In genomic region chr6:65347736-65348135, GRCm38 (mm10) we compare ENCODE assay signal across 21 mouse cellular contexts. TPM values are rescaled to one million over a fixed set of nuclear protein-coding genes. Genes with fewer than 3 reads are reported as not detected.
DNase-seq lines count a peak whose midpoint lies in the region; ATAC-seq and TF ChIP-seq lines count a peak whose summit lies in the region.
"Had no signal": no experiment of that assay in that cellular context is flagged by ENCODE, and none has a peak within 500 bp of the region (broad histone marks: within the 10 kb centered on the region; RNA-seq: fewer than 3 reads in every experiment).

No protein-coding gene starts in this region.

- ATAC-seq in hindbrain, embryonic 14.5 days (ENCODE audit: low FRiP score), result no peak
- no peak for ATAC-seq in hindbrain, embryonic 11.5 days (ENCODE audit: low FRiP score)
- ATAC-seq in lung, embryonic 14.5 days (ENCODE audit: insufficient read depth), result no peak
- ATAC-seq: forebrain, postnatal 0 days; intestine, postnatal 0 days; lung, postnatal 0 days; midbrain, embryonic 13.5 days had no signal

- intact Hi-C loops in left cerebral cortex, postnatal 14 days (cut with DNase I), result no loop called here

- no peak overlapping the region for H3K9ac ChIP-seq in hindbrain, embryonic 14.5 days
- no peak overlapping the region for H3K9ac ChIP-seq in hindbrain, embryonic 11.5 days (ENCODE audit: low read depth, low read length)
- no peak overlapping the region for H3K9ac ChIP-seq in lung, embryonic 14.5 days
- H3K9ac ChIP-seq: forebrain, postnatal 0 days; heart, embryonic 13.5 days; limb, embryonic 12.5 days; liver, embryonic 13.5 days; midbrain, embryonic 13.5 days had no signal

- no peaks in the 10 kb centered on the region for H3K79me2 ChIP-seq in myocyte (ENCODE audit: control insufficient read depth, insufficient read depth)

- H3K36me3 ChIP-seq in hindbrain, embryonic 14.5 days (replicated peaks; ENCODE audit: control insufficient read depth, insufficient read depth), result no peaks in the 10 kb centered on the region
- no peaks in the 10 kb centered on the region for H3K36me3 ChIP-seq in hindbrain, embryonic 11.5 days (ENCODE audit: control insufficient read depth, insufficient read depth, low read length)
- no peaks in the 10 kb centered on the region for H3K36me3 ChIP-seq in lung, embryonic 14.5 days (ENCODE audit: insufficient read depth)
- H3K36me3 ChIP-seq in myocyte (ENCODE audit: control insufficient read depth, insufficient read depth), result no peaks in the 10 kb centered on the region
- H3K36me3 ChIP-seq: heart, embryonic 13.5 days; limb, embryonic 12.5 days; liver, embryonic 13.5 days; midbrain, embryonic 13.5 days had no signal

- no peaks in the 10 kb centered on the region for H3K27me3 ChIP-seq in hindbrain, embryonic 14.5 days (ENCODE audit: control insufficient read depth, insufficient read depth, low read length)
- H3K27me3 ChIP-seq in hindbrain, embryonic 11.5 days (ENCODE audit: control insufficient read depth, insufficient read depth, low read length), result no peaks in the 10 kb centered on the region
- no peaks in the 10 kb centered on the region for H3K27me3 ChIP-seq in lung, embryonic 14.5 days (ENCODE audit: insufficient read depth, low read length)
- no peaks in the 10 kb centered on the region for H3K27me3 ChIP-seq in myocyte (ENCODE audit: control insufficient read depth, insufficient read depth, insufficient read length)
- H3K27me3 ChIP-seq: heart, embryonic 13.5 days; limb, embryonic 12.5 days; liver, embryonic 13.5 days; midbrain, embryonic 13.5 days had no signal

- H3K4me2 ChIP-seq in hindbrain, embryonic 14.5 days (replicated peaks), result 0 out of 2 replicates have a peak overlapping the region, but pooled peaks have one; percentile 21
- no peak overlapping the region for H3K4me2 ChIP-seq in hindbrain, embryonic 11.5 days (replicated peaks; ENCODE audit: low read depth, low read length)
- H3K4me2 ChIP-seq in lung, embryonic 14.5 days, result no peak overlapping the region
- peak overlapping the region; percentile 73 for H3K4me2 ChIP-seq in myocyte (ENCODE audit: low read depth)
- H3K4me2 ChIP-seq: heart, embryonic 13.5 days; limb, embryonic 12.5 days; liver, embryonic 13.5 days; midbrain, embryonic 13.5 days had no signal

- no peak for TF ChIP-seq CTCF in lung, embryonic 14.5 days (IDR thresholded peaks at IDR 0.05; ENCODE audit: low read depth)
- no peak for TF ChIP-seq CTCF in lung, adult 2 months (IDR thresholded peaks at IDR 0.05; ENCODE audit: insufficient read depth, low read length)

- 43% methylated on average over 8 of the region's 8 CpGs for WGBS in hindbrain, embryonic 14.5 days
- 68% methylated on average over 8 of the region's 8 CpGs for WGBS in hindbrain, embryonic 11.5 days
- 54% methylated on average over 8 of the region's 8 CpGs for WGBS in lung, embryonic 14.5 days
- 66% methylated on average over 8 of the region's 8 CpGs for WGBS in lung, adult 2 months

- H3K27ac ChIP-seq in hindbrain, embryonic 14.5 days, result no peak overlapping the region
- H3K27ac ChIP-seq in hindbrain, embryonic 11.5 days (ENCODE audit: low read depth, low read length), result no peak overlapping the region
- H3K27ac ChIP-seq in lung, embryonic 14.5 days (ENCODE audit: low read depth), result no peak overlapping the region
- H3K27ac ChIP-seq: heart, embryonic 13.5 days; limb, embryonic 12.5 days; liver, embryonic 13.5 days; midbrain, embryonic 13.5 days had no signal

- H3K4me1 ChIP-seq in hindbrain, embryonic 14.5 days (replicated peaks; ENCODE audit: control insufficient read depth, insufficient read depth, low read length), result peaks cover 6% of the 10 kb centered on the region; the same call in 1 of the 2 replicates
- H3K4me1 ChIP-seq in hindbrain, embryonic 11.5 days (replicated peaks; ENCODE audit: control insufficient read depth, insufficient read depth, low read length), result no peaks in the 10 kb centered on the region
- no peaks in the 10 kb centered on the region for H3K4me1 ChIP-seq in lung, embryonic 14.5 days (ENCODE audit: insufficient read depth)
- H3K4me1 ChIP-seq in lung, adult 2 months (ENCODE audit: control insufficient read depth, insufficient read depth, low read length), result no peaks in the 10 kb centered on the region
- H3K4me1 ChIP-seq: heart, embryonic 13.5 days; limb, embryonic 12.5 days; liver, embryonic 13.5 days; midbrain, embryonic 13.5 days had no signal

- H3K9me3 ChIP-seq in hindbrain, embryonic 14.5 days (ENCODE audit: control insufficient read depth, low read length), result no peaks in the 10 kb centered on the region
- no peaks in the 10 kb centered on the region for H3K9me3 ChIP-seq in hindbrain, embryonic 11.5 days (ENCODE audit: control insufficient read depth, low read length)
- no peaks in the 10 kb centered on the region for H3K9me3 ChIP-seq in lung, embryonic 14.5 days (ENCODE audit: low read depth, low read length)
- H3K9me3 ChIP-seq: heart, embryonic 13.5 days; limb, embryonic 12.5 days; liver, embryonic 13.5 days; midbrain, embryonic 13.5 days had no signal

- DNase-seq in hindbrain, embryonic 14.5 days (ENCODE audit: low spot score), result no peak
- DNase-seq in hindbrain, embryonic 11.5 days (ENCODE audit: low spot score), result no peak
- DNase-seq in lung, embryonic 14.5 days, result peak; percentile 21
- no peak for DNase-seq in lung, adult 2 months
- DNase-seq in adrenal gland, postnatal 14 days, result peak; percentile 29
- no peak for DNase-seq in left cerebral cortex, postnatal 14 days (ENCODE audit: low spot score in 2 of 2)
- DNase-seq: forebrain, postnatal 0 days; heart, adult 11 months; heart, postnatal 36 days; liver, embryonic 13.5 days; right cerebral cortex, adult 18-20 months; thymus, adult 2 months had no signal

- H3ac ChIP-seq in myocyte (ENCODE audit: control insufficient read depth, insufficient read length), result no peak overlapping the region

- no peak for TF ChIP-seq POLR2A in lung, adult 2 months (IDR thresholded peaks at IDR 0.05; ENCODE audit: borderline replicate concordance, extremely low read depth, low read depth, low read length)
- TF ChIP-seq POLR2A in myocyte (IDR thresholded peaks at IDR 0.05; ENCODE audit: insufficient read length, low read depth), result no peak

- no peak overlapping the region for H3K4me3 ChIP-seq in hindbrain, embryonic 14.5 days (replicated peaks; ENCODE audit: low read length)
- no peak overlapping the region for H3K4me3 ChIP-seq in hindbrain, embryonic 11.5 days (ENCODE audit: low read depth, low read length)
- H3K4me3 ChIP-seq in lung, embryonic 14.5 days (ENCODE audit: low read depth, low read length), result no peak overlapping the region
- H3K4me3 ChIP-seq in lung, adult 2 months (replicated peaks; ENCODE audit: extremely low read depth, low read depth, low read length), result no peak overlapping the region
- no peak overlapping the region for H3K4me3 ChIP-seq in myocyte
- H3K4me3 ChIP-seq: heart, embryonic 13.5 days; limb, embryonic 12.5 days; liver, embryonic 13.5 days; midbrain, embryonic 13.5 days had no signal

TF ChIP-seq in myocyte, 11 proteins besides CTCF, POLR2A, EP300 and RAD21:
- TF ChIP-seq TCF3 (IDR thresholded peaks at IDR 0.05; ENCODE audit: insufficient read length, low read depth) (no peak), MAX (IDR thresholded peaks at IDR 0.05; ENCODE audit: low read depth) (no peak), REST (IDR thresholded peaks at IDR 0.05; ENCODE audit: insufficient read depth, insufficient read length) (no peak)

RNA-seq across cellular contexts. Expression of gene C130060K24Rik, which starts 33.2 kb away (rescaled TPM):
- polyA plus RNA-seq in hindbrain, embryonic 14.5 days (2014; fragmentation: Nextera tagmentation; extraction: Ambion mirVana), result 1.5 and 2.0 TPM in 2 replicates
- polyA plus RNA-seq in hindbrain, embryonic 11.5 days (2014; fragmentation: Nextera tagmentation; extraction: Ambion mirVana), result 4.4 and 5.7 TPM in 2 replicates
- polyA plus RNA-seq in lung, embryonic 14.5 days (2014; fragmentation: Nextera tagmentation; extraction: Ambion mirVana), result 0.34 and 0.72 TPM in 2 replicates
- polyA plus RNA-seq in lung, adult 2 months (2012; rRNA removed), result not detected in 2 replicates
- not detected in 2 replicates for total RNA-seq in adrenal gland, postnatal 14 days (2021)
- not detected for polyA plus RNA-seq in myocyte (2012; fragmentation: generic; extraction: Trizol)
- total RNA-seq in left cerebral cortex, postnatal 14 days (2021), result under 1 TPM in 1 of 2 experiments, not detected in 1; 0.30 TPM
- total RNA-seq: ES-E14; gastrocnemius, adult 8-10 months; heart, postnatal 36 days; megakaryocyte progenitor cell, adult 5-6 weeks had no signal
- polyA plus RNA-seq: liver, embryonic 13.5 days; lung, postnatal 0 days; thymus, adult 2 months had no signal

Comparison
In these comparisons a context has a peak if more than half of its experiments do, and no peak if none do; other contexts are left out.
1. DNase-seq: peak in lung, embryonic 14.5 days (single experiment) and adrenal gland, postnatal 14 days (single experiment); none in hindbrain, embryonic 14.5 days (single experiment), hindbrain, embryonic 11.5 days (single experiment), lung, adult 2 months (single experiment) and left cerebral cortex, postnatal 14 days (0 of 2).
2. H3K4me2 ChIP-seq: peak in hindbrain, embryonic 14.5 days (single experiment) and myocyte (single experiment); none in hindbrain, embryonic 11.5 days (single experiment) and lung, embryonic 14.5 days (single experiment).